Mouse (Mus musculus): Measurements from ENCODE around the gene Slit1. TPM values are rescaled to one million over a fixed set of nuclear protein-coding genes. Genes with fewer than 3 reads are reported as not detected.

Gene Slit1
- polyA plus RNA-seq, 1 experiment: 0.80 TPM

DNA sequence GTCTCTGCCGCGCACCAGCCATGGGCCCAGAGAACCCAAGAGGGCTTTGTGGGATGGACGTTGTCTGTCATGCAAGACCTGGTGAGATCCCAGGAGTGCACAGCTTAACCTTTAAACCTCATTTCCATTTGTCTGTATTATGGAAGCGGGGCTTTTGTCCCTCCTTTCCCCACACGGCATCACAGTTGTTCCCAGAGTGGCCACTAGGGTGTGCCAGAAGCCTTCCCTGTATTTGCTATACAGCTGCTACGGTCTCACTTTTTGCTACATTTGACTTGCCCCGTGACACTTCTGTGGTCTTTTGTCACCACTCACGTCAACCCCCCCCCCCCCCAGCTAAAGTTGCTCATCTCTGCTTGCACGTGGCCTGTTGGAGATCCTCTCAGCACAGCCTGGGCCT, 87.5 kb downstream of the Slit1 start:
- TF ChIP-seq E2F4 (IDR thresholded peaks at IDR 0.05; ENCODE audit: insufficient read depth) (no peak), SRF (IDR thresholded peaks at IDR 0.05; ENCODE audit: control insufficient read depth, insufficient read length, low read depth) (no peak), CEBPB (IDR thresholded peaks at IDR 0.05; ENCODE audit: insufficient read depth, poor library complexity, severe bottlenecking) (no peak), TCF3 (IDR thresholded peaks at IDR 0.05; ENCODE audit: insufficient read length, low read depth) (no peak), POLR2AphosphoS2 (IDR thresholded peaks at IDR 0.05; ENCODE audit: insufficient read length, low read depth) (no peak), USF1 (IDR thresholded peaks at IDR 0.05; ENCODE audit: low read depth) (no peak), TCF12 (IDR thresholded peaks at IDR 0.05; ENCODE audit: insufficient read depth, poor library complexity, severe bottlenecking) (no peak), MYOG (IDR thresholded peaks at IDR 0.05; ENCODE audit: control insufficient read depth in 1 of 3, insufficient read depth in 1 of 3, insufficient read length in 2 of 3, low read depth in 2 of 3) (no peak), REST (IDR thresholded peaks at IDR 0.05; ENCODE audit: insufficient read depth, insufficient read length) (no peak), MYOD1 (IDR thresholded peaks at IDR 0.05; ENCODE audit: control insufficient read depth in 1 of 3, insufficient read length in 2 of 3, low read depth in 2 of 3) (no peak), POLR2A (IDR thresholded peaks at IDR 0.05; ENCODE audit: insufficient read length, low read depth) (no peak), MAX (IDR thresholded peaks at IDR 0.05; ENCODE audit: low read depth) (no peak)
- no peaks in the 10 kb centered on the region for H3K79me2 ChIP-seq (ENCODE audit: control insufficient read depth, insufficient read depth)
- H3ac ChIP-seq (ENCODE audit: control insufficient read depth, insufficient read length): no peak overlapping the region
- no peak overlapping the region for H3K4me3 ChIP-seq
- H3K36me3 ChIP-seq (ENCODE audit: control insufficient read depth, insufficient read depth): no peaks in the 10 kb centered on the region
- no peak overlapping the region for H3K4me2 ChIP-seq (ENCODE audit: low read depth)
- H3K27me3 ChIP-seq (ENCODE audit: control insufficient read depth, insufficient read depth, insufficient read length): peaks cover 60% of the 10 kb centered on the region

GRCm38 (mm10) chr19:41655089-41655783, 88.2 kb downstream of the Slit1 start:
- no peak for TF ChIP-seq USF1 (IDR thresholded peaks at IDR 0.05; ENCODE audit: low read depth)
- TF ChIP-seq E2F4 (IDR thresholded peaks at IDR 0.05; ENCODE audit: insufficient read depth): no peak
- no peak for TF ChIP-seq MYOD1 (IDR thresholded peaks at IDR 0.05; ENCODE audit: control insufficient read depth in 1 of 3, insufficient read length in 2 of 3, low read depth in 2 of 3)
- no peak for TF ChIP-seq CEBPB (IDR thresholded peaks at IDR 0.05; ENCODE audit: insufficient read depth, poor library complexity, severe bottlenecking)
- TF ChIP-seq TCF12 (IDR thresholded peaks at IDR 0.05; ENCODE audit: insufficient read depth, poor library complexity, severe bottlenecking): no peak
- peaks cover 62% of the 10 kb centered on the region for H3K27me3 ChIP-seq (ENCODE audit: control insufficient read depth, insufficient read depth, insufficient read length)

DNA sequence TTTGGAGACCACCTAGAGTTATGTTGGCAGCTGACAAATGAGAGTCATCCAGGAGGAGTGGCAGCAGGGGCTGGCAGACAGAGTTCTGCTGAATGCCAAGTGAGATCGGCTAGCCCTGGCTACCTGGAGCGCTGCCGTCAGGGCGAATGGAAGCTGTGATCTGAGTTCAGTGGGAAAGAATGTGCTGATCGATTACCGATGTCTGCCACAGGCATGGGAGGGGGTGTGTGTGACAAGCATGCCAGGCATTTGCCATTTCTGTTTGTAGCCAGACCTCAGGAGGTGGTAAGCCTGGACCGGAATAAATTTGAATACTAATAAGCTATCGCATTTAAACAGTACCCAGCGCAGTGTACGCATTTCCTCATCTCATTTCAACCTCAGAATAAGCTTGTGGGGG, 91.5 kb downstream of the Slit1 start:
- H3K79me2 ChIP-seq (ENCODE audit: control insufficient read depth, insufficient read depth): no peaks in the 10 kb centered on the region
- no peak overlapping the region for H3K4me3 ChIP-seq
- peaks cover 57% of the 10 kb centered on the region for H3K27me3 ChIP-seq (ENCODE audit: control insufficient read depth, insufficient read depth, insufficient read length)
- H3ac ChIP-seq (ENCODE audit: control insufficient read depth, insufficient read length): no peak overlapping the region
- no peaks in the 10 kb centered on the region for H3K36me3 ChIP-seq (ENCODE audit: control insufficient read depth, insufficient read depth)
- no peak overlapping the region for H3K4me2 ChIP-seq (ENCODE audit: low read depth)
- TF ChIP-seq CEBPB (IDR thresholded peaks at IDR 0.05; ENCODE audit: insufficient read depth, poor library complexity, severe bottlenecking): no peak
- TF ChIP-seq REST (IDR thresholded peaks at IDR 0.05; ENCODE audit: insufficient read depth, insufficient read length): no peak
- TF ChIP-seq SRF (IDR thresholded peaks at IDR 0.05; ENCODE audit: control insufficient read depth, insufficient read length, low read depth): no peak
- no peak for TF ChIP-seq MYOD1 (IDR thresholded peaks at IDR 0.05; ENCODE audit: control insufficient read depth in 1 of 3, insufficient read length in 2 of 3, low read depth in 2 of 3)
- no peak for TF ChIP-seq USF1 (IDR thresholded peaks at IDR 0.05; ENCODE audit: low read depth)
- no peak for TF ChIP-seq MYOG (IDR thresholded peaks at IDR 0.05; ENCODE audit: control insufficient read depth in 1 of 3, insufficient read depth in 1 of 3, insufficient read length in 2 of 3, low read depth in 2 of 3)
- no peak for TF ChIP-seq MAX (IDR thresholded peaks at IDR 0.05; ENCODE audit: low read depth)
- TF ChIP-seq TCF3 (IDR thresholded peaks at IDR 0.05; ENCODE audit: insufficient read length, low read depth): no peak
- no peak for TF ChIP-seq TCF12 (IDR thresholded peaks at IDR 0.05; ENCODE audit: insufficient read depth, poor library complexity, severe bottlenecking)
- no peak for TF ChIP-seq POLR2A (IDR thresholded peaks at IDR 0.05; ENCODE audit: insufficient read length, low read depth)
- no peak for TF ChIP-seq POLR2AphosphoS2 (IDR thresholded peaks at IDR 0.05; ENCODE audit: insufficient read length, low read depth)

More at GRCm38 (mm10) chr19:41655089-41655783, 88.2 kb downstream of the Slit1 start:
- no peak overlapping the region for H3ac ChIP-seq (ENCODE audit: control insufficient read depth, insufficient read length)
- H3K36me3 ChIP-seq (ENCODE audit: control insufficient read depth, insufficient read depth): no peaks in the 10 kb centered on the region
- H3K79me2 ChIP-seq (ENCODE audit: control insufficient read depth, insufficient read depth): no peaks in the 10 kb centered on the region
- H3K4me2 ChIP-seq (ENCODE audit: low read depth): no peak overlapping the region
- H3K4me3 ChIP-seq: no peak overlapping the region

GRCm38 (mm10) chr19:41649394-41649793, 94.1 kb downstream of the Slit1 start:
- Histone ChIP-seq H3K36me3 (ENCODE audit: control insufficient read depth, insufficient read depth) (no peaks in the 10 kb centered on the region), H3ac (ENCODE audit: control insufficient read depth, insufficient read length) (no peak overlapping the region), H3K79me2 (ENCODE audit: control insufficient read depth, insufficient read depth) (no peaks in the 10 kb centered on the region), H3K27me3 (ENCODE audit: control insufficient read depth, insufficient read depth, insufficient read length) (peaks cover 53% of the 10 kb centered on the region), H3K4me2 (ENCODE audit: low read depth) (no peak overlapping the region), H3K4me3 (no peak overlapping the region)
- TF ChIP-seq SRF (IDR thresholded peaks at IDR 0.05; ENCODE audit: control insufficient read depth, insufficient read length, low read depth): no peak

DNA sequence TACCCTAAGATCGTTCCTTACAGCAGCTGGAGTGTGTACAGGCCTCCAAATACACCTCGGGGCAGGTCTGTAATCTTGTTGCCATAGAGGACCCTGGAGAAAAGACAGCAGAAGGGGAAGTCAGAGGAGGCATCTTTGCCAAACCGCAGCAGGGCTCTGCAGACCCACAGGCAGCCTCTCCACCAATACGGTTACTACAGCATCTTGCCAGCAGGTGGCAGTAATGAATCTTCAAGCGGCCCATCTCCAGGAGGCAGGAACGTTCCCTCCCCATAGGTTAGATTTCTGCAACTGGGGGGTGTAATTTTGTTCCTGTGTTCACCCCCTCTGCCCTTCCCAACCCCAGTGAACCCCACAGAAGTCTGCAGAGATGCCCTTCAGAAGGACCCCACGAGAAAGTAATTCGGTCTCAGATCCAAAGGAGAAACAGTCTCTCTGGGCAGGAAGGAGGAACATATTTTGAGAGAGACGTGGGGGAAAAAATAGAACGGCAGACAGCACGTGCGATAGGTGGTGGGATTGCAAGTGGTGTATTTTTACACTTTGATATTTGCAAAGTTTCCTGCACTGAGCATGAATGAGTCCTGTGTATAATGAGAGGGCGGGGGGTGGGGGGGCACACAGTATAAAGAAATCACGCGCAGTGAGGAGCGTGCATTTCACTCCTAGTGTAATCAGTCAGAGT, 96.4 kb downstream of the Slit1 start:
- TF ChIP-seq USF1 (IDR thresholded peaks at IDR 0.05; ENCODE audit: low read depth) (no peak), MYOD1 (IDR thresholded peaks at IDR 0.05; ENCODE audit: control insufficient read depth in 1 of 3, insufficient read length in 2 of 3, low read depth in 2 of 3) (no peak), TCF12 (IDR thresholded peaks at IDR 0.05; ENCODE audit: insufficient read depth, poor library complexity, severe bottlenecking) (no peak)
- H3K27me3 ChIP-seq (ENCODE audit: control insufficient read depth, insufficient read depth, insufficient read length): peaks cover 62% of the 10 kb centered on the region
- H3ac ChIP-seq (ENCODE audit: control insufficient read depth, insufficient read length): no peak overlapping the region
- H3K4me3 ChIP-seq: no peak overlapping the region
- H3K4me2 ChIP-seq (ENCODE audit: low read depth): no peak overlapping the region
- no peaks in the 10 kb centered on the region for H3K79me2 ChIP-seq (ENCODE audit: control insufficient read depth, insufficient read depth)
- H3K36me3 ChIP-seq (ENCODE audit: control insufficient read depth, insufficient read depth): no peaks in the 10 kb centered on the region
